Mouse (Mus musculus): ENCODE data around the gene Hecw2.

GRCm38 (mm10) chr1:53875919-53876318 is 319.0 kb downstream of the Hecw2 start:
- TF ChIP-seq CTCF (IDR thresholded peaks at IDR 0.05; ENCODE audit: low read depth, low read length) = no peak
- no peak for TF ChIP-seq POLR2A (IDR thresholded peaks at IDR 0.05; ENCODE audit: borderline replicate concordance, low read depth, low read length)
